Mouse (Mus musculus) heart, embryonic 11.5 days (tissue): Measurements from ENCODE around the gene Nrxn3. TPM values are rescaled to one million over a fixed set of nuclear protein-coding genes. Genes with fewer than 3 reads are reported as not detected.

Experiments used
- ATAC-seq: fragments of 200-750 bp; cut with Nextera tagmentation; replicated peaks from 2 replicates; pipeline ENCODE4 v1.8.0; 2017; ENCODE audit warnings: moderate library complexity; ENCODE audit not compliant: insufficient number of reproducible peaks, low FRiP score, low TSS enrichment
- H3K27ac ChIP-seq: fragments of 300-500 bp; sonication (generic); 2 replicates; pipeline ENCODE4 v1.5.1; 2014; ENCODE audit warnings: mild to moderate bottlenecking, low read depth, low read length
- H3K27me3 ChIP-seq: fragments of 300-500 bp; sonication (generic); 2 replicates; pipeline ENCODE4 v1.6.1; 2014; ENCODE audit warnings: mild to moderate bottlenecking, low read length, mixed read lengths; ENCODE audit not compliant: control insufficient read depth, insufficient read depth
- H3K36me3 ChIP-seq: fragments of 300-500 bp; sonication (generic); 2 replicates; pipeline ENCODE4 v1.6.1; 2014; ENCODE audit warnings: mild to moderate bottlenecking, low read length, moderate library complexity, mixed read lengths; ENCODE audit not compliant: control insufficient read depth, insufficient read depth
- H3K4me1 ChIP-seq: fragments of 300-500 bp; sonication (generic); 2 replicates; pipeline ENCODE4 v1.6.1; 2014; ENCODE audit warnings: low read length; ENCODE audit not compliant: control insufficient read depth, insufficient read depth
- H3K4me2 ChIP-seq: fragments of 300-500 bp; sonication (generic); 2 replicates; pipeline ENCODE4 v1.6.1; 2014; ENCODE audit warnings: mild to moderate bottlenecking, moderate library complexity
- H3K4me3 ChIP-seq: fragments of 300-500 bp; sonication (generic); 2 replicates; pipeline ENCODE4 v1.5.1; 2014; ENCODE audit warnings: low read depth, low read length
- H3K9ac ChIP-seq: fragments of 300-500 bp; sonication (generic); 2 replicates; pipeline ENCODE4 v1.6.1; 2014; ENCODE audit warnings: mild to moderate bottlenecking, low read depth, low read length, moderate library complexity
- H3K9me3 ChIP-seq: fragments of 300-500 bp; sonication (generic); replicated peaks from 2 replicates; pipeline ENCODE4 v1.6.1; 2016; ENCODE audit warnings: low read length; ENCODE audit not compliant: control insufficient read depth
- WGBS: fragments of 180-500 bp; shearing (Covaris S2); extraction: QIAGEN DNeasy Blood & Tissue Kit; methylation state at CpG from one replicate; pipeline ENCODE4 v1.1.7; 2014; ENCODE audit not compliant: insufficient replicate concordance; 5-methylcytosine and 5-hydroxymethylcytosine counted together
- polyA plus RNA-seq: library from polyadenylated mRNA; unstranded; fragments of >200 nt; fragmentation: Nextera tagmentation; extraction: Ambion mirVana; gene quantifications from 2 replicates; pipeline ENCODE4 v1.2.1, GENCODE M21; 2014

The Nrxn3 gene
- polyA plus RNA-seq, 1 experiment from 2014 or later, result 4.5 TPM

DNA sequence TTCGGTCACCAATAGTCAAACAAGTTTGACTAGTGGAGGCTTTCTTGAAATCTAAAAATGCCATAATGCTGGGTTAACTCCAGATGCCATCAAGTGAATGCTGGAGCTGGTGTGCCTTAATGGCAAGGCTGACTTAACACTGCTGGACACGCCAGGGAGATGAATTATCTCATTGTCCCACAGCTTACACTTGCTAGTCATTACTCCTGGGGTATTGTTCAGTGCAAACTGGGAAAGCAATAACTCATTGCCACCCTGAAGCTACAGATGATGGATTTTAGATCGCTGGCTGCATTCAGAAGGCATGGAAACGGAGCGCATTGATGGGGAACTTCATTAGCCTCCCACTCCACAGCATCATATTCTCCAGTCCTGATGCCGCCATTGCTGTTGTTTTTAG is 1263.5 kb downstream of the Nrxn3 start:
- WGBS, result 77% methylated on average over 6 of the region's 6 CpGs
- Histone ChIP-seq H3K4me1 (no peaks in the 10 kb centered on the region), H3K9me3 (no peaks in the 10 kb centered on the region), H3K4me2 (no peak overlapping the region), H3K36me3 (no peaks in the 10 kb centered on the region), H3K9ac (no peak overlapping the region), H3K4me3 (no peak overlapping the region), H3K27ac (no peak overlapping the region), H3K27me3 (no peaks in the 10 kb centered on the region)
- ATAC-seq, result no peak

DNA sequence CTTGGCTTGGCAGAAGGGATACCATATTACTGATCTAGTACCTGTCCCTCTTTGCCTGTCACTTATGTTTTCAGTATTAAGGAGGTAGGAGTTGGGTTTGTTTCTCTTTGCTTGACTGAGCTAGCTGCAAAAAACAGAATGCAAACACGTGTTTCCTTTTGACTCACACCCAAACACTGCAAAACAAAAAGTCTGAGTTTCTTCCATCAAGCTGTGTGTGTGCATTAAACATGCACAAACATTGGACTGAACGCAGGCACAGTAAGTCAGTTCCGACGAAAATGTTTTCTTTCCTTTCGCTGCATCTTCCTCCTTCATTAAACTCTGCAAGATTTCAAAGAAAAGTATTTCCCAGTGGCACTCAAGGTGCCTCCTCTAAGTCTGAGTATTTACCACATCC is 1270.6 kb downstream of the Nrxn3 start:
- WGBS, result 79% methylated on average over 5 of the region's 5 CpGs

GRCm38 (mm10) chr12:89995392-89995791 is 1272.7 kb downstream of the Nrxn3 start:
- 72% methylated on average over 4 of the region's 4 CpGs for WGBS
- no peak for ATAC-seq

More for the DNA sequence above, 1270.6 kb downstream of the Nrxn3 start:
- Histone ChIP-seq H3K36me3 (no peaks in the 10 kb centered on the region), H3K9me3 (no peaks in the 10 kb centered on the region), H3K27me3 (no peaks in the 10 kb centered on the region), H3K4me2 (no peak overlapping the region), H3K4me1 (no peaks in the 10 kb centered on the region), H3K9ac (no peak overlapping the region), H3K4me3 (no peak overlapping the region), H3K27ac (no peak overlapping the region)
- ATAC-seq, result no peak

GRCm38 (mm10) chr12:90010280-90010679 is 1287.6 kb downstream of the Nrxn3 start:
- Histone ChIP-seq H3K4me2 (no peak overlapping the region), H3K4me1 (no peaks in the 10 kb centered on the region), H3K9ac (no peak overlapping the region), H3K27me3 (no peaks in the 10 kb centered on the region), H3K36me3 (no peaks in the 10 kb centered on the region), H3K27ac (no peak overlapping the region), H3K4me3 (no peak overlapping the region), H3K9me3 (no peaks in the 10 kb centered on the region)
- WGBS, result 76% methylated on average over 2 of the region's 2 CpGs
- ATAC-seq, result no peak

More at GRCm38 (mm10) chr12:89995392-89995791, 1272.7 kb downstream of the Nrxn3 start:
- Histone ChIP-seq H3K4me2 (no peak overlapping the region), H3K9me3 (no peaks in the 10 kb centered on the region), H3K9ac (no peak overlapping the region), H3K27ac (no peak overlapping the region), H3K4me1 (no peaks in the 10 kb centered on the region), H3K27me3 (no peaks in the 10 kb centered on the region), H3K4me3 (no peak overlapping the region), H3K36me3 (no peaks in the 10 kb centered on the region)

DNA sequence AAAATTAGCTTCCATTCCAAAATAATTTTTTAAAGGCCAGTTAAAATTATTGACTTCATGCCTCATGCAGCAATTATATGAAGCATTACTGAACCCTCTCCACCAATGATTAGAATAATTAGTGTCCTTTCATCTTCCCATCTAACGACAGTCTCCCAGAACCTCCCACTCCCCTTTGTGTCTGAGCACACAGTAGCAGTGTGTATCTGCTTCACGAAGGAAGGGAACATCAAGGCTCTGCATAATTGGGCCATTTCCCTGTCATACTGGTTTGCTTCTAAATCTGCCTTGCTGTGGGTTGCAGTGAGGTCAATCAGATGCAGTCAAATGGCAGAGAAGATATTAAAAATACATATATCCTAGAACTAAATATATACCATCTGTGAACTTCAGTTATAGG is 1291.3 kb downstream of the Nrxn3 start:
- 65% methylated on average over 2 of the region's 2 CpGs for WGBS
- ATAC-seq, result no peak

GRCm38 (mm10) chr12:90027023-90027422 is 1304.3 kb downstream of the Nrxn3 start:
- Histone ChIP-seq H3K4me2 (no peak overlapping the region), H3K9ac (no peak overlapping the region), H3K9me3 (no peaks in the 10 kb centered on the region), H3K4me1 (no peaks in the 10 kb centered on the region), H3K4me3 (no peak overlapping the region), H3K27ac (no peak overlapping the region), H3K27me3 (no peaks in the 10 kb centered on the region), H3K36me3 (no peaks in the 10 kb centered on the region)
- ATAC-seq, result no peak
- WGBS, result 52% methylated on average over 3 of the region's 3 CpGs

More for the DNA sequence above, 1291.3 kb downstream of the Nrxn3 start:
- no peaks in the 10 kb centered on the region for H3K4me1 ChIP-seq
- H3K27me3 ChIP-seq, result no peaks in the 10 kb centered on the region
- H3K4me2 ChIP-seq, result no peak overlapping the region
- H3K9me3 ChIP-seq, result no peaks in the 10 kb centered on the region
- H3K9ac ChIP-seq, result no peak overlapping the region
- H3K4me3 ChIP-seq, result no peak overlapping the region
- H3K36me3 ChIP-seq, result no peaks in the 10 kb centered on the region
- H3K27ac ChIP-seq, result no peak overlapping the region

- ATAC-seq, result no peak
- WGBS, result 68% methylated on average over 1 of the region's 1 CpGs
- no peaks in the 10 kb centered on the region for H3K36me3 ChIP-seq
Measured at GRCm38 (mm10) chr12:90041038-90041437, 1318.4 kb downstream of the Nrxn3 start.

DNA sequence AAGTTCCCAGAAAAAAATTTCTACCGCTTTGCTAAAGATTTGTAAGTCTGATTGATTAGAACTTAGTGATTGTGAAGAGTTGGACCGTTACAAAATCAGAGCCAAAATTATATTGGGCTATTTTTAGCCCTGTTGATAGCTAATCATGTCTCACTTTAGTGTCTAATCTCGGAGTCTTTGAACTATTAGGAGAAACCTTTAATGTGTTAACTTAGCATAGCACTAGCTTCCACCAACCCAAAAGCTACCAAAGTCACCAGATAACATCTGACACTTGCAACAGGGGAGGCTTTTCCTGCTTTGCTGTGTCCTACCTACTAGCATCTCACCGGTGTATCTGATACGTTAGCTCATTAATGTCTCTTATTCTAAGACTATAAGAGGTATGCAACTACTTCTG is 1333.6 kb downstream of the Nrxn3 start:
- no peak overlapping the region for H3K4me3 ChIP-seq
- H3K27ac ChIP-seq, result no peak overlapping the region
- H3K27me3 ChIP-seq, result no peaks in the 10 kb centered on the region
- H3K9me3 ChIP-seq, result no peaks in the 10 kb centered on the region
- H3K36me3 ChIP-seq, result no peaks in the 10 kb centered on the region
- ATAC-seq, result no peak
- H3K4me2 ChIP-seq, result peak overlapping the region; percentile 20; the same call in 1 of the 2 replicates
- WGBS, result 41% methylated on average over 5 of the region's 5 CpGs
- H3K9ac ChIP-seq, result no peak overlapping the region
- peaks cover 9% of the 10 kb centered on the region for H3K4me1 ChIP-seq

More at GRCm38 (mm10) chr12:90041038-90041437, 1318.4 kb downstream of the Nrxn3 start:
- Histone ChIP-seq H3K27me3 (no peaks in the 10 kb centered on the region), H3K27ac (no peak overlapping the region), H3K9me3 (no peaks in the 10 kb centered on the region), H3K4me1 (no peaks in the 10 kb centered on the region), H3K4me2 (no peak overlapping the region), H3K9ac (no peak overlapping the region), H3K4me3 (no peak overlapping the region)

DNA sequence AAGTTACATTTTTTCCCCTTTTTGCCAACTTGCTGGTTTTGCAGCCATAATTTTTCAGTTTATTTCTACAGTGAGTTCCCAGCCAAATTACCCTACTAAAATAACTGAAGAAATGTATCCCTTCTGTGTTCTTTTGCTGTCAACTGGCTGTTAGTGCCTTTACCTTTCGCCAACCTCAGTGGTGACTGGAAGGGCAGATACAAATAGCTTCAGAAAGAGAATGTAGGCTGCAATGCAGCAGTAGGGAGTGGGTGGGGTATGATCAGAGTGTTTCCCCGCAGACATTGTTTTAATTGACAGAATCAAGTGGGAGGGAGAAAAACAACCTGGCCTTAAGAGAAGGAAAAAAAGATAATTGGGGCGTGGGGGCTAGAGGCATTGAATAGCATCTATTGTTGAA is 1337.1 kb downstream of the Nrxn3 start:
- ATAC-seq, result no peak
- H3K9ac ChIP-seq, result no peak overlapping the region
- no peak overlapping the region for H3K27ac ChIP-seq
- no peak overlapping the region for H3K4me3 ChIP-seq
- no peaks in the 10 kb centered on the region for H3K27me3 ChIP-seq
- H3K9me3 ChIP-seq, result no peaks in the 10 kb centered on the region
- H3K4me1 ChIP-seq, result peaks cover 9% of the 10 kb centered on the region
- WGBS, result 66% methylated on average over 3 of the region's 3 CpGs
- H3K36me3 ChIP-seq, result no peaks in the 10 kb centered on the region
- H3K4me2 ChIP-seq, result no peak overlapping the region
